Mouse (Mus musculus) MEL (cell line): ENCODE measurements around the gene Sbf1.

Source experiments
- CTCF ChIP-seq, 3 experiments: IDR thresholded peaks in 2 of 3; conservative IDR thresholded peaks in 1 of 3; 2 replicates each; pipeline ENCODE4 v1.5.1; 2011 to 2012; ENCODE audit warnings: low read length in 3 of 3, low read depth in 2 of 3, mild to moderate bottlenecking in 2 of 3, improper control_type of control experiment in 1 of 3, inconsistent platforms in 1 of 3, mixed read lengths in 1 of 3, moderate library complexity in 1 of 3; ENCODE audit not compliant: control insufficient read depth in 1 of 3, insufficient read depth in 1 of 3, poor library complexity in 1 of 3, severe bottlenecking in 1 of 3
- POLR2A ChIP-seq, 2 experiments: IDR thresholded peaks; 2 replicates each; pipeline ENCODE4 v1.6.1; 2011 to 2012; ENCODE audit warnings: low read length in 2 of 2, mild to moderate bottlenecking in 2 of 2, control low read depth in 1 of 2, improper control_type of control experiment in 1 of 2, low read depth in 1 of 2, moderate library complexity in 1 of 2; ENCODE audit not compliant: control insufficient read depth in 1 of 2, insufficient read depth in 1 of 2, poor library complexity in 1 of 2

DNA sequence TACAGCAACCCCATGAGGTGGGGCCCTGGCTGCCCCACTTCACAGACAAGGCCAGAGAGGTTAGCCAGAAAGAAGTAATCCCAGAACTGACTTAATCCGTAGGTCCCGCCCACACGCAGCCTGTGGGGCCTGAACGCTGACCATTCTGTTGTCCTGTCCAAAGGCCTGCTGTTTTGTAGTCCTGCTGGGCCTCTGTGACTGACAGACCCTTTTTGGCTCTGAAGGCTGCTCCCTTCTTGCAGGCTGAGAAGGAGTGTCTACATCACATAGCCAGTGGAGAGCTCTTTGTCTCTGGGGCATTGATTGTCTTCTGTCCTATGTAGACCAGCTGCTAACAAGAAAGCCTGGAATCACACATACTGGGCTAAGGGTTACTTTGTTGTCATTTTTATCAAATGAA, 59.8 kb downstream of the Sbf1 start:
- TF ChIP-seq POLR2A (IDR thresholded peaks at IDR 0.05; ENCODE audit: control insufficient read depth in 1 of 2, insufficient read depth in 1 of 2, low read depth in 1 of 2, low read length in 2 of 2, poor library complexity in 1 of 2) (no peak), CTCF (IDR thresholded peaks at IDR 0.05 in 2 of 3, conservative IDR thresholded peaks at IDR 0.05 in 1 of 3; ENCODE audit: control insufficient read depth in 1 of 3, insufficient read depth in 1 of 3, low read depth in 2 of 3, low read length in 3 of 3, poor library complexity in 1 of 3, severe bottlenecking in 1 of 3) (no peak)
